Mouse (Mus musculus): Measurements from ENCODE around the gene Inpp4a.

The Inpp4a gene

GRCm38 (mm10) chr1:37323208-37323607, 23.5 kb downstream of the Inpp4a start:
- DNase-seq: no peak

DNA sequence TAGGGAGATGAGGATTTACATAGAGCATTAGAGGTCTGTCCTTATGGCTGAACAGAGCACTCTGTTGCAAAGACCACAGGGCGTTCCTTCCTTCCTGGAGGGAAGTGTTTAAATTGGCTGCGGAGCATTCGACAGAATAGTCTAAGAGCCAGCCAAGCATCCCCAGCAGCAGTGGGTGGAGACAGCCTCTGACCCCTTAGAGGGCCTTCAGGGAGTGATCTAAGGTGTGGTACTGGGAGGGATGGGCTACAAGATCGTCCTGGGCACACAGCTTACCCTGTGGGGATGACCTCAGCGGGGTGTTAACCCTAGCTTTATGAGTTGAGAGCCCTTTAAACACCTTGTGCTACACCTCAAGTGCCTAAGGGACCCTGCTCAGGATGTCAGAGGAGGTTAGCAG, 24.9 kb downstream of the Inpp4a start:
- DNase-seq: no peak

DNA sequence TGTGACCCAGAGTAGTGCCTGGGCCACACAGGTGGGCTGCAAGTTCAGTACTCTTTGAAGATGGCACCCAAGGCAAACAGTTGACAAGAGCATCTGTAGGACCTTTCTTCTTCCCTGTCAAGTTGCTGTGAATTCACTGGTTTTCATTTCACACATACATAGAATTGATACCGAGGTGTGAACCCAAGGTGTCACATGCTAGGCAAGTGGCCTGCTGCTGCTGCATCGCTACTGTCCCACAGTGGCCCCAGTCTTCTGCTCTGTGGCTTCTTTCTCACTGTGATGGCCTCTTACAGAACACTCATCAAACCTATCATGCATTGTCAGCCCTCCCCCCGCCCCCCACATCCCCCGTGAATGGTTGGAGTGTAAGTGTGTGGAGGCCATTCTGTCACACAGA, 27.6 kb downstream of the Inpp4a start:
- DNase-seq: no peak

DNA sequence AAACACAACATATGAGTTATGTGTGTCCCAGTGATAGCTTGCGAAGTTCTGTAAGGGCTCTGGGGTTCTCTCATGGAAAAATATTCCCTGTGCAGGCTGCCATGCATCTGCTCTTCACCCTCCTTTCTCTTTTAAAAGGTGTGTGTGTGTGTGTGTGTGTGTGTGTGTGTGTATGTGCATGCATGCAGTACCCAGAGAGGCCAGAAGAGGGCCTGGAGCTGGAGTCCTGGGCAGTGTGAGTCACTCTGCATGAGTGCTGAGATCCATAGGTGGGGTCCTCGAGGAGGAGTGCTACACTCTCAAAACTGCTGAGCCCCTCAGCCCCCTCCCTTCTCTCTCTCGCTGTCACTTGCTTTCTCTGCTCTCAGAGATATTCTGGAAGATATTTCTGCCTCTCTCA, 29.5 kb downstream of the Inpp4a start:
- no peak for DNase-seq

- DNase-seq: no peak
These were observed 30.2 kb downstream of the Inpp4a start for GRCm38 (mm10) chr1:37329831-37330230.

DNA sequence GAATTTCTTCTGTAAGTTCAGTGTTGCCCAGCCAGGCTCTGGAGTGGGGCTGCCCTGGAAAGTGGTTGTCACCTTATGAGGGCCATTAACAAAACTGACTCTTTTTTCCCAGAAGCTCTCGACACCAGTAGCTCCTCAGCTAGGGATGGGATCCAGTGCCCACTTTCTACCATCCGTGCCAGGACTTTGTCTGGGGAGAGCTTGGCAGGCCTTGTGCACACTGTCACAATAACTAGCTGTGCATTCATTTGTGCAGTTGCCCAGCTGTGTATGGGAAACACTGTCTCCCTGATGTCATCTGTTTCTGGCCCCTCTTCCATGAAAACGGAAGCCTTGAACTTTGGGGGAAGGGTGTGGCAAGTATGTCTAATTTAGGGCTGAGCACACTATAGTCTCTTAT, 33.1 kb downstream of the Inpp4a start:
- no peak for DNase-seq

DNA sequence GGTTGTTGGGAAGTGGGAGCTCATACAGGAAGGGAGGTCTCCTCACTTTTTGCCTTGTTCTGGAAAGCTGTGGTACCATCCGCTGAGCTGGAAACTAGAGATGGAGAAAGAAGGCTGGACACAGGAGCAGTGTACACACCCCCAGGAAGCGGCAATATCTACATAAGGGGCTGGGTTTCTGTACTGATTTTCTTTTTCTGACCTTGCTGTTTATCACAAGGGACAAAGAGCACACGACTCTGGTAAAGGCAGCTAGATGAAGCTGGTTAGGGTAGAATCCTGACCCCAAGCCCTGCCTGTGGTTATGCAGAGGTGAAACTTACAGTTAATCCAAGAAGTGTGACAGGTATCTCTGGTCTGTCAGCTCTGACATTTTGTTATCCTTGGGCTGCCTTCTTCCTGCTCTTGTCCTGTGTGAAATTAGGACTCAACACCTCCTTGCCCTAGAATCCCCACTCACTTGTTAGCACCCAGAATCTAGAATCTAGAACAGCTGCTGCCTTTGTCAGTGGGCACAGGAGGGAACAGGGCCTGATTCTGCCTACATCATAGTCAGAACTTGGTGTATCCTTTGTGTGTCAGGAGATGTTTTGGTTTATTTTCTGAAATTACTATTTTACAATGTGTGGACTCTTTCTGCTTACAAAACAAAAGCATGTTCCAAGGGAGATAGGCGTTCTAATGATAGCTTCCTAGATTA, 34.2 kb downstream of the Inpp4a start:
- no peak for DNase-seq

GRCm38 (mm10) chr1:37336022-37336421, 36.4 kb downstream of the Inpp4a start:
- no peak for DNase-seq

- no peak for DNase-seq
These were observed 37.1 kb downstream of the Inpp4a start for GRCm38 (mm10) chr1:37336794-37337193.

GRCm38 (mm10) chr1:37337273-37337672, 37.6 kb downstream of the Inpp4a start:
- no peak for DNase-seq

DNA sequence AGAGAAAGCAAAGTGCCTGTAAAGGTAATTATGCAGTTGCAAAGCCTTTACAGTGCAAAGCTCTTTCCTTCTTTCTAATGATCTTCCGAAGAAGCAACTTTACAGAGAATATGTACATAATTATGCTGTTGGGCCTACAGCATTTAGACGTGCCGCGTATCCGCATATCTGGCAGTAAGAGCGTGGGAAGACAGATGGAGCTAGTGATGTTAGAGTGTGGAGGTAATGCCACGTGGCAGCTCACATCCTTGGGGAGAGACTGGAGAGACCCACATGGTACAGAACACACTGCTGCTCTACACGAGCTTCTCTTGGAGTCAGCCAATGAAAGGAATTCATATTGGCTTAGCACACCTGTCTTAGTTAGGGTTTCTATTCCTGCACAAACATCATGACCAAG, 39.5 kb downstream of the Inpp4a start:
- DNase-seq: no peak

- DNase-seq: no peak
These were observed 41.7 kb downstream of the Inpp4a start for GRCm38 (mm10) chr1:37341347-37341746.

- DNase-seq: no peak
These were observed 42.2 kb downstream of the Inpp4a start for GRCm38 (mm10) chr1:37341914-37342313.

- no peak for DNase-seq
These were observed 42.9 kb downstream of the Inpp4a start for GRCm38 (mm10) chr1:37342524-37342923.

DNA sequence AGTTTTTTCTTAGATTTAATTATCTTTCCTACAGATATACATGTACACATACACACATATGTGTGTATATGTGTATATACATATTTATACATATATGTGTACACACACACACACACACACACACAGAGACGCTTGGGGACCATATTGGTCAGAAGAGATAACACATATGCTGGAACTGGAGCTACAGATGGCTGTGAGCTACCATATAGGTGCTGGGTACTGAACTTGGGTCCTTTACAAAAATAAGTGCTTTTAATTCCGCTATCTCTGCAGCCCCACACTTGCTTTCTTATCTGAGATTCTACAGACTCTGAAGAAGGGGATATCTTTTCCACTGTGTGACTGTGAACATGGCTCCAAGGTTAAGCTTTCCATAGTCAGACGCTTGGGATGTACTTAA, 43.6 kb downstream of the Inpp4a start:
- DNase-seq: no peak

DNA sequence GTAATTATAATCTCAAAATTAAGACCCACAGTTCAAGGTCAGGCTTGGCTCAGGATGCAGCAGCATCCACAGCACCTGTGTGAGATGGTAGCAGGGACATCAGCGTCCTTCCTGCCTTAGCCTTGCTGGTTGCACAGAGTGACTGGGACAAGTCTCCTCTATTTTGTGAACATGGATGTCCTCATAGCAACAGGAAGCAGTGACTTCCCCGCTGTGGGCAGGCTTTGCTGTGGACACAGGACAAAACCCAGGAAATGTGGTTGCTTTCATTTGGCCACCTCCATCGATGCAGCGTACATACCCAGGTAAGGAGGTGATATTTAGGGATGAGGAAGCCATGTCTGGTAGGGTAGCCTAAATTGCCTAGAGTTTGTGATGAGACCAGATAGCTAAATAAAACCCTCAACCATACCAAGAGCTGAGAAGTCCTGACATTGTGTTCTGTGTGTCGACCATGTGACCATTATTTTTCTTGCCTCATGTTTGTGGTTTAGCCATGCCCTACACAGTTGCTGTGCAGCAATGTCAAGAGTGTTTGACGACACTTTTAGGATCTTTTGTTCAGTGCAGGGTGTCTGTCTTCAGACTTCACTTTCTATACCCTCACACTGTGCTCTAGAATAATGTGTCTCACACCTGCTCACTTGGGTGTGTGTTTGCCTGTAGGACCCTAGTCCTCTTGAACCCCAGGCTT, 44.7 kb downstream of the Inpp4a start:
- no peak for DNase-seq

DNA sequence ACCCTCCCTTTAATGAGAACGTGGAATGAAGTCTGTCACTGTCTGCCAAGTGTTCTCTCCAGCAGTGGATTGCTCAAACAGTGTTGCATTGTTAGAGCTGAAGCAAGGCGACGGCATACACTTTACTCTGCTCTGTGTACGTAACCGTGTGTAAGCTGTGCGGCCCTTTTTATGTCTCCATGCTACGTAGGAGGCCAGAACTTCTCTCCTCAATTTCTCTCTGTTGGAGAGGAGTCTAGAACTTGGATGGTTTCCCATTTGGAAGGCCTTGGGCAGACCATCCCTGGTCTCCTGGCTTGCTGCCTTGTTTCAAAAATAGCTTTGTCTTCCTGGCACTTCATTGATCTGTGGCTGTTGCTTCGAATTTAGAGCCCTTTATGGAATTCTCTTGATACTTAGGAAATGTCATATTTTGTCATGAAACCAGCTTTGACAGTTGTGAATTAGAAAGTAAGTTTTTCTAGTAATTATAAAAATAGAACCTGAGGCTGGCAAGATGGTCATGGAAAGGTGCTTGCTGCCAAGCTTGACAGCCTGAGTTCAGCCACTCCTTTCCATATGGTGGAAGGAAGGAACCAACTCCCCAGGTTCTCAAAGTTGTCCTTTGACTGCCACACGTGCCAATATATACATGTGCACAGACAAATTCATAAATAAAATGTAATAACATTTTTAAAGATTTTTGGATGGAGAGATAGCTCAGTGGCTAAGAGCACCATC, 47.9 kb downstream of the Inpp4a start:
- DNase-seq: no peak

DNA sequence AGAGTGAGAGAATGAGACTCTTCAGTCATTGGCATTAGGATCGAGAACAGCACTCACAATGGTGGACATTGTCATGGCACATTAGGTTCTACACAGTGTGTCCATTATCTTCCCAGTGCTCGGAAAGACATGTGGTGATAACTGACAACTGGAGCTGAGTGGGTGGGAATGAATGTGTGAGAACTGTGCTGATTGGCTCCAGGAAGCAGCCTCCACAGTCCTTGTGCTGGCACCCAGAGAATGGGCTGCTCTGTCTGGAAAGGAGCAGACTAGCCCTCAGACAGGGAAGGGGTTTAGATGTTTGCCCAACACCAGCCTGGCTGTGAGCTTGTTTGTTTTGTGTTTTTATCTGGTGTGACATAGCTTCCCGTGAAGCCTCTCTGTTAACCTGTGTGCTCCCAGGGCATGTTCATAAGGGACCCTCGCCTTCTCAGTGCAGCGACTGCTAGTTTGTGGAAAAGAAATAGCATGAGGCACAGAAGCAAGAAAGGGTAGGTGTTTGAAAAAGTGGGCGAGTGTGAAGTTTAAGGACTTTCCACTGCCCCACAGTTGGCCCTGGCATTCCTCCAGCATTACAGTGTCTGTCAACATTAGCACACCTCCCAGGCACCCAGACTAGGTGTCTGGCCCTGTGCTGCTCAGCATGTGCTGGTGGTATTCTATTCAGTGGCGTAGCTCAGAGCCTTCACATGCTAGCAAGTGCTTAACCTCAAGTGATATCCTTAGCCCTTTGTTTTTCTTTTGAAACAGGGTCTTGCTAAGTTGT, 51.4 kb downstream of the Inpp4a start:
- DNase-seq: peak; percentile 23

GRCm38 (mm10) chr1:37351961-37352360, 52.3 kb downstream of the Inpp4a start:
- DNase-seq: no peak

DNA sequence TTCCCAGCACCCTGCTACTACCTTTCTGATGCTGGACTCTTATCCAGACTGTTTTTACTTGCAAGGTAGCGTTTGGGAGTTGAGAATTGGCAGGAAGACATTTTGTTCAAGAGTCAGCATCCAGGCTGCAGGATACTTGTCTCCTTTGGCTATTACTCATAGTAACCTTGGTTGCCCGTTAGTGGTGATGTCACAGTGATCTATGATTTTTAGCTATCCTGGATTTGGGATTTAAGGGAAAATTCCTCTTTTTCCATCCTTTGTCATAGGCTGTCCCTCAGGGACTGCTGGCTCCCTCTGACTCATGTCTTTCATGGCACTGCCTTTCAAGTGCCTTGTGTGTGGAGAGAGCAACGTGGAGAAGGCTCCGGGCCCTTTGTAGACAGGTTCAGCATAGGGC, 53.8 kb downstream of the Inpp4a start:
- no peak for DNase-seq

DNA sequence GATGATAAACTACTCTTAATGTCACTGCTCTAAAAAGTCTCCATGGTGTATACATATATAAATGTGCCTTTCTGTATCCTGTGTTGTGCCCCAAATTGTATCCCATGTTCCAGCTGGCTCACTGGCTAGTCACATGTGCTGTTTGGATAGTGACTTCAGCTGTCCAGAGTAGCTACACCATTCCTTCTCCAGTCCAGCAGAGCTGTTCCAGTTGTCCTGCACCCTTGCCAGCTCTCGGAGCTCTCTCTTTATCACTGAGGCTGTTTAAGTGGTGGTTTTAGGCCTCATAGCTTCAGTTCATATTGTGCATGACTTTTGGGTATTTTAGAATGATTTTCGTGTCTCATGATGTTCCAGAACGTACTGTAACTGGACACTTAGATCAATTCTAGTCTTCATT, 55.8 kb downstream of the Inpp4a start:
- DNase-seq: no peak

DNA sequence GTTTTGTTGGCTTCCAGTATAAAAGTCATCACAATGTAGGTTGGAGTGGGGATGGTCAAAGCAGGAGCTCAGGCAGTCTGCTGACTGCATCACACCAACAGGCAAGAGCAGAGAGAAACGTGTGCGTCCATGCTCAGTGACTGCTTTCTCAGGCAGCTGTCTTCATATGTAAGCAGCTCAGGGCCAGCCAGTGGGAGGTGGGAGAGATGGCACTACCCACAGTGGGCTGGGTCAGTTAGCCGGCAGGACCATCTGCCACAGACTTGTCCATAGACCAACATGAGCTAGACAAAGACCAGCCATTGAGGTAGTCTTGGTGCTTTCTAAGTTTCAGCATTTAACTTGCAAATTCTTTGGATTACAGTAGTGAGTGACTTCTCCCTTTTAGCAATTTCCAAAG, 56.6 kb downstream of the Inpp4a start:
- no peak for DNase-seq

DNA sequence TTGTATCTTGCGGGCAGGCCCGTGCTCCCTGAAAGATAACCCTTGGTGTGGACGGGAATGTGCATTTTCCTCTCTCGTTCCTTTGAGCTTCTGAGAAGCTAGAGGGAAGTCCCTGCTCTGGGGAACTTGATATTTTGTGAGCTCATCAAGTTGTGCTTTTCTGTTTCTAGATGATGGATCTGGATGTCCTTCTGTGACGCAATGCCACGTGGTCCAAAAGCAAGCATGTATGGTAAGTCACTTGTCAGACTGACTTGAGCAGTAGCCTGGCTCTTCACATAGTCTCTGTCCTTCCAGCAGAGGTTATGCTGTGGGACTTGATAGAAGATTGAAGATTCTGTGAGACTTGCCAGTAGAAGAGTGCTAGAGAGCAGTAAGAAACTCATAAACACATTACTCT, 57.5 kb downstream of the Inpp4a start:
- DNase-seq: no peak
